Comparison of ENCODE assay signal across 10 mouse cellular contexts in genomic region chr3:108013331-108013871, GRCm38 (mm10). TPM values are rescaled to one million over a fixed set of nuclear protein-coding genes. Genes with fewer than 3 reads are reported as not detected.
DNase-seq lines count a peak whose midpoint lies in the region; ATAC-seq and TF ChIP-seq lines count a peak whose summit lies in the region.
"Had no signal": no experiment of that assay in that cellular context is flagged by ENCODE, and none has a peak within 500 bp of the region (broad histone marks: within the 10 kb centered on the region; RNA-seq: fewer than 3 reads in every experiment).

No protein-coding gene starts in this region.

- no peak for TF ChIP-seq EP300 in liver, embryonic 14.5 days (IDR thresholded peaks at IDR 0.05; ENCODE audit: low read depth)
- no peak for TF ChIP-seq EP300 in stomach, postnatal 0 days (optimal IDR thresholded peaks at IDR 0.05)

- H3K36me3 ChIP-seq in liver, embryonic 14.5 days (replicated peaks; ENCODE audit: control insufficient read depth, insufficient read depth, low read depth) = no peaks in the 10 kb centered on the region
- no peaks in the 10 kb centered on the region for H3K36me3 ChIP-seq in stomach, postnatal 0 days (ENCODE audit: control insufficient read depth, insufficient read depth, low read length)
- H3K36me3 ChIP-seq: embryonic facial prominence, embryonic 15.5 days; neural tube, embryonic 12.5 days had no signal

- WGBS in liver, embryonic 14.5 days (ENCODE audit: insufficient replicate concordance) = 47% methylated on average over 4 of the region's 4 CpGs
- 36% methylated on average over 4 of the region's 4 CpGs for WGBS in stomach, postnatal 0 days

- DNase-seq in urinary bladder, postnatal 36 days (ENCODE audit: low spot score in 2 of 2) = peak; percentile 72 to 80
- DNase-seq in urinary bladder, postnatal 10 days (ENCODE audit: low spot score) = no peak
- peak; percentile 97 for DNase-seq in fibroblast of lung, adult 2 months (ENCODE audit: low read depth)
- DNase-seq in kidney, adult 8-10 months = peak; percentile 74
- DNase-seq in liver, embryonic 14.5 days (ENCODE audit: low read depth in 3 of 3, low spot score in 3 of 3) = peak in 1 of 3 experiments; percentile 27
- DNase-seq in stomach, postnatal 0 days (ENCODE audit: low spot score) = peak; percentile 74
- DNase-seq in spleen, postnatal 4 days (ENCODE audit: low spot score in 2 of 2) = no peak

- TF ChIP-seq CTCF in liver, embryonic 14.5 days (IDR thresholded peaks at IDR 0.05; ENCODE audit: low read depth) = no peak
- no peak for TF ChIP-seq CTCF in stomach, postnatal 0 days (IDR thresholded peaks at IDR 0.05; ENCODE audit: low read depth)

- no peak overlapping the region for H3K4me3 ChIP-seq in liver, embryonic 14.5 days (ENCODE audit: insufficient read depth in 1 of 2, low read depth in 2 of 2, low read length in 2 of 2)
- H3K4me3 ChIP-seq in stomach, postnatal 0 days (ENCODE audit: low read depth, low read length) = no peak overlapping the region
- H3K4me3 ChIP-seq: embryonic facial prominence, embryonic 15.5 days; neural tube, embryonic 12.5 days had no signal

- H3K4me1 ChIP-seq in liver, embryonic 14.5 days (replicated peaks; ENCODE audit: control insufficient read depth in 2 of 2, insufficient read depth in 2 of 2, low read length in 1 of 2) = peaks cover 0 to 9% of the 10 kb centered on the region in 2 experiments; a peak in 2 of 4 replicates
- H3K4me1 ChIP-seq in stomach, postnatal 0 days (replicated peaks; ENCODE audit: control insufficient read depth, insufficient read depth) = peaks cover 4% of the 10 kb centered on the region

- H3K9me3 ChIP-seq in liver, embryonic 14.5 days (ENCODE audit: control insufficient read depth, low read length) = no peaks in the 10 kb centered on the region
- no peaks in the 10 kb centered on the region for H3K9me3 ChIP-seq in stomach, postnatal 0 days (ENCODE audit: control insufficient read depth, low read length)
- H3K9me3 ChIP-seq: embryonic facial prominence, embryonic 15.5 days; neural tube, embryonic 12.5 days had no signal

- no peak overlapping the region for H3K9ac ChIP-seq in liver, embryonic 14.5 days (replicated peaks)
- H3K9ac ChIP-seq in stomach, postnatal 0 days (ENCODE audit: low read length) = 0 out of 2 replicates have a peak overlapping the region, but pooled peaks have one; percentile 13
- H3K9ac ChIP-seq: embryonic facial prominence, embryonic 15.5 days; neural tube, embryonic 12.5 days had no signal

- H3K27me3 ChIP-seq in liver, embryonic 14.5 days (ENCODE audit: control insufficient read depth, insufficient read depth, low read length) = no peaks in the 10 kb centered on the region
- no peaks in the 10 kb centered on the region for H3K27me3 ChIP-seq in stomach, postnatal 0 days (ENCODE audit: control insufficient read depth, insufficient read depth, low read length)
- H3K27me3 ChIP-seq: embryonic facial prominence, embryonic 15.5 days; neural tube, embryonic 12.5 days had no signal

- H3K4me2 ChIP-seq in liver, embryonic 14.5 days (ENCODE audit: low read depth) = peak overlapping the region; percentile 42; the same call in 1 of the 2 replicates
- peak overlapping the region; percentile 27 for H3K4me2 ChIP-seq in stomach, postnatal 0 days (replicated peaks; ENCODE audit: low read depth)
- H3K4me2 ChIP-seq: embryonic facial prominence, embryonic 15.5 days; neural tube, embryonic 12.5 days had no signal

- H3K27ac ChIP-seq in liver, embryonic 14.5 days = no peak overlapping the region
- peak overlapping the region; percentile 67 for H3K27ac ChIP-seq in stomach, postnatal 0 days (replicated peaks)
- H3K27ac ChIP-seq: embryonic facial prominence, embryonic 15.5 days; neural tube, embryonic 12.5 days had no signal

- ATAC-seq in liver, embryonic 14.5 days (ENCODE audit: insufficient read depth) = no peak
- ATAC-seq in stomach, postnatal 0 days (ENCODE audit: low FRiP score, low TSS enrichment) = peak; percentile 16; the same call in 1 of the 2 replicates
- no peak for ATAC-seq in granulocyte monocyte progenitor cell, adult 5-6 weeks (replicated peaks; ENCODE audit: poor library complexity, severe bottlenecking)

RNA-seq across cellular contexts. Expression of gene Gstm1, which starts 4.4 kb away (rescaled TPM):
- 124 and 152 TPM in 2 replicates for polyA plus RNA-seq in liver, embryonic 14.5 days (2012; rRNA removed)
- polyA plus RNA-seq in liver, embryonic 14.5 days (2014; fragmentation: Nextera tagmentation; extraction: Ambion mirVana) = 275 and 312 TPM in 2 replicates
- polyA plus RNA-seq in stomach, postnatal 0 days (2015; fragmentation: Nextera tagmentation; extraction: Ambion mirVana) = 892 and 954 TPM in 2 replicates
- total RNA-seq in granulocyte monocyte progenitor cell, adult 5-6 weeks (2014; fragmentation: Nextera tagmentation) = 1,142 and 1,261 TPM in 2 replicates
- total RNA-seq in granulocyte monocyte progenitor cell, adult 5-6 weeks (2017) = 468 and 672 TPM in 2 replicates

RNA-seq across cellular contexts. Expression of gene Gstm2, which starts 27.1 kb away (rescaled TPM):
- polyA plus RNA-seq in liver, embryonic 14.5 days (2012; rRNA removed) = 3.4 and 3.9 TPM in 2 replicates
- 4.4 and 4.8 TPM in 2 replicates for polyA plus RNA-seq in liver, embryonic 14.5 days (2014; fragmentation: Nextera tagmentation; extraction: Ambion mirVana)
- 189 and 195 TPM in 2 replicates for polyA plus RNA-seq in stomach, postnatal 0 days (2015; fragmentation: Nextera tagmentation; extraction: Ambion mirVana)
- total RNA-seq in granulocyte monocyte progenitor cell, adult 5-6 weeks (2014; fragmentation: Nextera tagmentation) = 2.2 and 6.2 TPM in 2 replicates
- total RNA-seq in granulocyte monocyte progenitor cell, adult 5-6 weeks (2017) = 4.3 and 5.6 TPM in 2 replicates

RNA-seq across cellular contexts. Expression of gene Gstm4, which starts 31.3 kb away (rescaled TPM):
- polyA plus RNA-seq in liver, embryonic 14.5 days (2012; rRNA removed) = 11.7 and 11.9 TPM in 2 replicates
- polyA plus RNA-seq in liver, embryonic 14.5 days (2014; fragmentation: Nextera tagmentation; extraction: Ambion mirVana) = 17.3 and 17.7 TPM in 2 replicates
- 19.4 and 19.6 TPM in 2 replicates for polyA plus RNA-seq in stomach, postnatal 0 days (2015; fragmentation: Nextera tagmentation; extraction: Ambion mirVana)
- total RNA-seq in granulocyte monocyte progenitor cell, adult 5-6 weeks (2014; fragmentation: Nextera tagmentation) = 21.7 and 31.2 TPM in 2 replicates
- 16.3 and 35.5 TPM in 2 replicates for total RNA-seq in granulocyte monocyte progenitor cell, adult 5-6 weeks (2017)

RNA-seq across cellular contexts. Expression of gene Gstm3, which starts 44.3 kb away (rescaled TPM):
- 4.1 and 4.6 TPM in 2 replicates for polyA plus RNA-seq in liver, embryonic 14.5 days (2012; rRNA removed)
- 11.3 and 11.7 TPM in 2 replicates for polyA plus RNA-seq in liver, embryonic 14.5 days (2014; fragmentation: Nextera tagmentation; extraction: Ambion mirVana)
- 53.8 and 54.0 TPM in 2 replicates for polyA plus RNA-seq in stomach, postnatal 0 days (2015; fragmentation: Nextera tagmentation; extraction: Ambion mirVana)
- not detected in 2 replicates for total RNA-seq in granulocyte monocyte progenitor cell, adult 5-6 weeks (2014; fragmentation: Nextera tagmentation)
- not detected in 2 replicates for total RNA-seq in granulocyte monocyte progenitor cell, adult 5-6 weeks (2017)
- polyA plus RNA-seq: embryonic facial prominence, embryonic 15.5 days; neural tube, embryonic 12.5 days had no signal

Comparison
In these comparisons a context has a peak if more than half of its experiments do, and no peak if none do; other contexts are left out.
1. DNase-seq: peak in urinary bladder, postnatal 36 days (2 of 2), fibroblast of lung, adult 2 months (single experiment), kidney, adult 8-10 months (2 of 2) and stomach, postnatal 0 days (single experiment); none in urinary bladder, postnatal 10 days (single experiment) and spleen, postnatal 4 days (0 of 2).
2. RNA of gene Gstm2, which starts 27.1 kb away (polyA plus RNA-seq): 189 to 195 TPM in stomach, postnatal 0 days; 3.4 to 4.8 TPM in liver, embryonic 14.5 days; every median in the first group is over 10 times any median in the second.